Comparison of ENCODE assay signal across 9 mouse cellular contexts in genomic region chr9:90076849-90077461, GRCm38 (mm10). TPM values are rescaled to one million over a fixed set of nuclear protein-coding genes. Genes with fewer than 3 reads are reported as not detected.
DNase-seq lines count a peak whose midpoint lies in the region; ATAC-seq lines count a peak whose summit lies in the region.
"Had no signal": no experiment of that assay in that cellular context is flagged by ENCODE, and none has a peak within 500 bp of the region (broad histone marks: within the 10 kb centered on the region; RNA-seq: fewer than 3 reads in every experiment).

No protein-coding gene starts in this region.

- ATAC-seq in lung, embryonic 16.5 days (ENCODE audit: low read depth), result peak; percentile 24; the same call in 1 of the 2 replicates

- no peak overlapping the region for H3K9ac ChIP-seq in lung, embryonic 16.5 days (ENCODE audit: low read length)

- no peak overlapping the region for H3K27ac ChIP-seq in lung, embryonic 16.5 days (ENCODE audit: low read length)

- DNase-seq in B cell, adult 2 months, result peak; percentile 90
- DNase-seq in adrenal gland, adult 18-20 months (ENCODE audit: low spot score in 2 of 2), result peak; percentile 76 to 77
- peak; percentile 61 for DNase-seq in embryo, embryonic 9.5 days (ENCODE audit: extremely low spot score)
- DNase-seq in heart, postnatal 10 days, result peak; percentile 58 to 83
- DNase-seq in kidney, postnatal 4 days, result peak; percentile 85
- peak; percentile 20 for DNase-seq in retina, postnatal 7 days (ENCODE audit: low read depth, low spot score)
- DNase-seq in thymus, postnatal 4 days, result peak; percentile 80

- intact Hi-C loops in heart, postnatal 10 days (cut with DNase I), result loop anchor here (2.0 to 5.0 kb wide), 2 partner anchors 105 to 250 kb away; no protein-coding TSS in a partner anchor

- no peak overlapping the region for H3K4me3 ChIP-seq in lung, embryonic 16.5 days (ENCODE audit: low read length)
- H3K4me3 ChIP-seq: erythroblast, embryonic 14.5 days had no signal

- H3K4me2 ChIP-seq in lung, embryonic 16.5 days (ENCODE audit: low read depth, low read length), result no peak overlapping the region

- H3K4me1 ChIP-seq in lung, embryonic 16.5 days (replicated peaks; ENCODE audit: control insufficient read depth, insufficient read depth, low read length), result no peaks in the 10 kb centered on the region

- H3K36me3 ChIP-seq in lung, embryonic 16.5 days (ENCODE audit: control insufficient read depth, insufficient read depth, low read length), result peaks cover 7% of the 10 kb centered on the region; the same call in 1 of the 2 replicates

- H3K27me3 ChIP-seq in lung, embryonic 16.5 days (ENCODE audit: control insufficient read depth, insufficient read depth, low read depth, low read length), result no peaks in the 10 kb centered on the region

- WGBS in lung, embryonic 16.5 days, result 59% methylated on average over 8 of the region's 8 CpGs

- no peaks in the 10 kb centered on the region for H3K9me3 ChIP-seq in lung, embryonic 16.5 days (ENCODE audit: control insufficient read depth, low read length)

RNA-seq across cellular contexts. Expression of gene Ctsh, which starts 23.0 kb away (rescaled TPM):
- 100 to 1,000 TPM; 142 to 158 TPM for total RNA-seq in adrenal gland, adult 18-20 months (2021)
- 10 to 100 TPM; 42.1 to 46.6 TPM for total RNA-seq in heart, postnatal 10 days (2021)
- polyA plus RNA-seq in lung, embryonic 16.5 days (2015; fragmentation: Nextera tagmentation; extraction: Ambion mirVana), result 831 and 1,077 TPM in 2 replicates

RNA-seq across cellular contexts. Expression of gene Morf4l1, which starts 37.6 kb away (rescaled TPM):
- 100 to 1,000 TPM; 300 to 342 TPM for total RNA-seq in adrenal gland, adult 18-20 months (2021)
- total RNA-seq in heart, postnatal 10 days (2021), result 100 to 1,000 TPM; 292 to 311 TPM
- polyA plus RNA-seq in lung, embryonic 16.5 days (2015; fragmentation: Nextera tagmentation; extraction: Ambion mirVana), result 400 and 424 TPM in 2 replicates

Comparison
In these comparisons a context has a peak if more than half of its experiments do, and no peak if none do; other contexts are left out.
1. DNase-seq: peak in every context shown above with its lines; median percentile 90 in B cell, adult 2 months; 85 in kidney, postnatal 4 days; 80 in thymus, postnatal 4 days; 76 in adrenal gland, adult 18-20 months; 70 in heart, postnatal 10 days; 61 in embryo, embryonic 9.5 days; 20 in retina, postnatal 7 days.